Mouse (Mus musculus) liver, adult 2 months (tissue): Measurements from ENCODE around the gene Asxl1. TPM values are rescaled to one million over a fixed set of nuclear protein-coding genes. Genes with fewer than 3 reads are reported as not detected.

ENCODE experiments used
- DNase-seq: peaks from one replicate; pipeline ENCODE4 v3.0.0-alpha.2; 2011; ENCODE audit warnings: low read depth, low spot score; ENCODE audit errors: extremely low read depth
- H3K27ac ChIP-seq: fragments of 200-500 bp; replicated peaks from 2 replicates; pipeline ENCODE4 v1.5.1; 2012; ENCODE audit warnings: low read depth, mild to moderate bottlenecking, control low read depth, inconsistent platforms, low read length; ENCODE audit not compliant: insufficient read depth
- H3K27me3 ChIP-seq: fragments of 200-500 bp; 2 replicates; pipeline ENCODE4 v1.6.1; 2012; ENCODE audit warnings: mild to moderate bottlenecking, moderate library complexity, low read length, inconsistent platforms; ENCODE audit not compliant: control insufficient read depth, insufficient read depth
- H3K36me3 ChIP-seq: fragments of 200-500 bp; 2 replicates; pipeline ENCODE4 v1.6.1; 2012; ENCODE audit warnings: low read length, inconsistent platforms; ENCODE audit not compliant: control insufficient read depth, insufficient read depth
- H3K4me1 ChIP-seq: fragments of 200-500 bp; 2 replicates; pipeline ENCODE4 v1.6.1; 2011; ENCODE audit warnings: low read length; ENCODE audit not compliant: control insufficient read depth, insufficient read depth
- H3K4me3 ChIP-seq: fragments of 200-500 bp; 2 replicates; pipeline ENCODE4 v1.5.1; 2011; ENCODE audit warnings: low read depth, mild to moderate bottlenecking, control low read depth, low read length, moderate library complexity; ENCODE audit not compliant: insufficient read depth
- H3K79me2 ChIP-seq: fragments of 200-500 bp; 2 replicates; pipeline ENCODE4 v1.6.1; 2012; ENCODE audit warnings: inconsistent platforms, mild to moderate bottlenecking, low read length, moderate library complexity; ENCODE audit not compliant: control insufficient read depth, insufficient read depth
- H3K9ac ChIP-seq: fragments of 200-500 bp; 2 replicates; pipeline ENCODE4 v1.6.1; 2012; ENCODE audit warnings: low read depth, mild to moderate bottlenecking, control low read depth, inconsistent platforms, low read length
- CTCF ChIP-seq: fragments of 200-500 bp; IDR thresholded peaks from 2 replicates; pipeline ENCODE4 v1.5.1; 2011; ENCODE audit warnings: low read depth, low read length, control low read depth
- POLR2A ChIP-seq: fragments of 200-500 bp; IDR thresholded peaks from 2 replicates; pipeline ENCODE4 v1.6.1; 2011; ENCODE audit warnings: low read length, control low read depth; ENCODE audit not compliant: insufficient read depth; ENCODE audit errors: extremely low read depth
- WGBS: fragments of 180-500 bp; shearing (Covaris S2); methylation state at CpG from one replicate; pipeline ENCODE4 v1.1.7; 2018; 5-methylcytosine and 5-hydroxymethylcytosine counted together
- polyA plus RNA-seq: library from polyadenylated mRNA; depleted of rRNA; stranded (reverse); fragments of >200 nt; gene quantifications from 2 replicates; pipeline ENCODE4 v1.2.3, GENCODE M21; 2012; rRNA removed
- total RNA-seq: library from RNA; depleted of rRNA; stranded (reverse); fragments of >200 nt; gene quantifications from 2 replicates; pipeline ENCODE4 v1.2.3, GENCODE M21; 2014; rRNA removed

The Asxl1 gene
- total and polyA plus RNA-seq, 2 experiments: 4.7 to 6.2 TPM

DNA sequence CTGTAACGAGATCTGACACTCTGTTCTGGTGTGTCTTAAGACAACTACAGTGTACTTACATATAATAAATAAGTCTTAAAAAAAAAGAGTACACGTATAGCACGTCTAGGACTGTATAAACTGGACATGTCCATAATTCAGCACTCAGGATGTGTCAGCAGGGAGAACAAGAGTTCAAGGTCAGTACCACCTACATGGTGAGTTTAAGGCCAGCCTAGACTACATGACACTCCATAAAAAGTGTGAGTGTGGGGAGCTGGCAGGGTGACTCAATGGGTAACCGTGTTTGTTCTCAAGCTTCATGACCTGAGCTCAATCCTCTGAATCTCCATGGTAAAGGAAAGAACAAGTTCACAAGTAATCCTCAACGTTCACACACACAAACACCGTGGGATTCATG is 102.9 kb downstream of the Asxl1 start:
- Histone ChIP-seq H3K79me2 (0 out of 2 replicates have a peak, but pooled peaks cover 3% of the 10 kb centered on the region), H3K27ac (no peak overlapping the region), H3K4me3 (no peak overlapping the region), H3K9ac (no peak overlapping the region), H3K27me3 (no peaks in the 10 kb centered on the region), H3K4me1 (peaks cover 7% of the 10 kb centered on the region; the same call in 1 of the 2 replicates), H3K36me3 (no peaks in the 10 kb centered on the region)
- 84% methylated on average over 6 of the region's 6 CpGs for WGBS
- no peak for DNase-seq
- TF ChIP-seq POLR2A: no peak
- no peak for TF ChIP-seq CTCF

Other genes starting within 250 kb of the Asxl1 start
- 7.7 and 8.1 TPM in 2 replicates for gene Hck, start 237.4 kb upstream of the Asxl1 start, total RNA-seq
- gene Hck, start 237.4 kb upstream of the Asxl1 start, polyA plus RNA-seq: 2.8 and 5.7 TPM in 2 replicates
- gene Tm9sf4, start 184.5 kb upstream of the Asxl1 start, total RNA-seq: 28.0 and 37.1 TPM in 2 replicates
- gene Tm9sf4, start 184.5 kb upstream of the Asxl1 start, polyA plus RNA-seq: 38.8 and 45.5 TPM in 2 replicates
- 0.37 and 0.47 TPM in 2 replicates for gene Tspyl3, start 120.4 kb upstream of the Asxl1 start, total RNA-seq
- gene Tspyl3, start 120.4 kb upstream of the Asxl1 start, polyA plus RNA-seq: 0.36 and 0.43 TPM in 2 replicates
- gene Plagl2, start 104.4 kb upstream of the Asxl1 start, total RNA-seq: 0.74 and 1.1 TPM in 2 replicates
- gene Plagl2, start 104.4 kb upstream of the Asxl1 start, polyA plus RNA-seq: 1.5 and 1.7 TPM in 2 replicates
- 6.9 and 10.1 TPM in 2 replicates for gene Pofut1, start 104.3 kb upstream of the Asxl1 start, total RNA-seq
- gene Pofut1, start 104.3 kb upstream of the Asxl1 start, polyA plus RNA-seq: 8.4 and 14.2 TPM in 2 replicates
- gene Kif3b, start 54.4 kb upstream of the Asxl1 start, total RNA-seq: 5.4 and 5.6 TPM in 2 replicates
- gene Kif3b, start 54.4 kb upstream of the Asxl1 start, polyA plus RNA-seq: 2.8 and 2.9 TPM in 2 replicates
- not detected in 2 replicates for gene 4930404H24Rik, start 147.0 kb downstream of the Asxl1 start, total RNA-seq
- not detected in 2 replicates for gene 4930404H24Rik, start 147.0 kb downstream of the Asxl1 start, polyA plus RNA-seq
- gene Nol4l, start 184.1 kb downstream of the Asxl1 start, total RNA-seq: 0.18 and 0.34 TPM in 2 replicates
- gene Nol4l, start 184.1 kb downstream of the Asxl1 start, polyA plus RNA-seq: 0.44 and 0.80 TPM in 2 replicates